Mouse (Mus musculus): Measurements from ENCODE around the gene Abcg5.

The Abcg5 gene

DNA sequence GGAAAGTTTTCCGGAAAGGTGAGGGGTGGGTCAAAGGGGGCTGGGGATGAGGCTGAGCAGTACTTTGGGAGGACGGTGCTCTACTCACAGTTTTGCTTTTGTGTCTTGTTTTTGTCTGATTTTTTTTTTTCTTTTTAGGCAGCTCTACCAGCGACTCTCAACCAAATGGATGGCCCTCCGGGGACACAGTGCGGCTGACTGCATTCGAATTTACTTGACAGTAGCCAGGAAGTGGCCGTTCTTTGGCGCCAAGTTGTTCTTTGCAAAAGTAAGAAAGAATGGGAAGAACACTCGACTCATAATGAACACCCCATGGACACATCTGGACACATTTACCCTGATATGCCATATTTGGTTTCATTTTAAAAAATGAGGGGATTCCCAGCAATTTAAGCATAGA lies 71.3 kb downstream of the Abcg5 start:
- DNase-seq (ENCODE audit: low read depth, low spot score): no peak

DNA sequence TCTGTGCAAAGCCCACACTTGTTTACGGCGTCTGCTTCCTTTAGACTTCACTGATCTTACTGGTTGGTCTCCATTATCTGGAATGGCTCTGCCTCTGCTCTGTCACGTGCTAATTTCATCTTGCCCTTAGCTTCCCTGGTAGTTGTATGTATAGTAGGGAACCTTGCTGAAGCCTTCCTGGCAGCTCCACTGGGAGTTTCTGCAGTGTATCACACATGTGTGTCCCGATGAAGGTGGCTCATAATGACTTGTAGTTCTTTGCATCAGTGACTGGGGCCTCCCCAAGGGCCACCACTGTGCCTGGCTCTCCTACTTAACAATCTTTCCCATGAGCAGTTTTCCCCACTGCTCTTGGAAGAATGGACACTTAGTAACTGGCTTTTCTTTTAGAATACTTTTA lies 74.2 kb downstream of the Abcg5 start:
- no peak for DNase-seq (ENCODE audit: low read depth, low spot score)
